Mouse (Mus musculus) heart, adult 2 months (tissue): ENCODE measurements around the gene Olfr578.

Experiments
- CTCF ChIP-seq: fragments of 200-600 bp; IDR thresholded peaks from 2 replicates; pipeline ENCODE4 v1.8.1; 2022; ENCODE audit warnings: antibody characterized with exemption, mild to moderate bottlenecking, moderate library complexity
- EP300 ChIP-seq: fragments of 200-500 bp; IDR thresholded peaks from 2 replicates; pipeline ENCODE4 v1.6.1; 2011; ENCODE audit warnings: low read depth, low read length, control low read depth; ENCODE audit not compliant: insufficient read depth
- POLR2A ChIP-seq: fragments of 200-500 bp; IDR thresholded peaks from 2 replicates; pipeline ENCODE4 v1.6.1; 2011; ENCODE audit warnings: mild to moderate bottlenecking, low read depth, low read length, control low read depth; ENCODE audit not compliant: insufficient read depth

- TF ChIP-seq CTCF, result no peak
- no peak for TF ChIP-seq POLR2A
- TF ChIP-seq EP300, result no peak
Observed at GRCm38 (mm10) chr7:102962360-102962759, 26.8 kb downstream of the Olfr578 start, which contains the start of gene Olfr576.
